Mouse (Mus musculus) midbrain, embryonic 10.5 days (tissue): Measurements from ENCODE around the gene Mtcp1. TPM values are rescaled to one million over a fixed set of nuclear protein-coding genes. Genes with fewer than 3 reads are reported as not detected.

Experiments
- DNase-seq: peaks from one replicate; pipeline ENCODE4 v3.0.0-alpha.2; 2017; ENCODE audit warnings: low spot score
- H3K27ac ChIP-seq: fragments of 300-500 bp; sonication (generic); replicated peaks from 2 replicates; pipeline ENCODE4 v1.5.1; 2016; ENCODE audit warnings: mild to moderate bottlenecking
- H3K27me3 ChIP-seq: fragments of 300-500 bp; sonication (generic); 2 replicates; pipeline ENCODE4 v1.6.1; 2016; ENCODE audit warnings: low read depth, mild to moderate bottlenecking; ENCODE audit not compliant: poor library complexity, severe bottlenecking
- H3K36me3 ChIP-seq: fragments of 300-500 bp; sonication (generic); 2 replicates; pipeline ENCODE4 v1.6.1; 2016; ENCODE audit warnings: mild to moderate bottlenecking, moderate library complexity
- H3K4me1 ChIP-seq: fragments of 300-500 bp; sonication (generic); 2 replicates; pipeline ENCODE4 v1.6.1; 2016
- H3K4me3 ChIP-seq: fragments of 300-500 bp; sonication (generic); 2 replicates; pipeline ENCODE4 v1.5.1; 2016; ENCODE audit warnings: mild to moderate bottlenecking, moderate library complexity
- H3K9me3 ChIP-seq: fragments of 300-500 bp; sonication (generic); replicated peaks from 2 replicates; pipeline ENCODE4 v1.6.1; 2016; ENCODE audit warnings: mild to moderate bottlenecking
- WGBS: fragments of 180-500 bp; shearing (Covaris S2); methylation state at CpG from one replicate; pipeline ENCODE4 v1.1.7; 2016; 5-methylcytosine and 5-hydroxymethylcytosine counted together
- polyA plus RNA-seq: library from polyadenylated mRNA; unstranded; fragments of >200 nt; fragmentation: Nextera tagmentation; extraction: Ambion mirVana; gene quantifications from 2 replicates; pipeline ENCODE4 v1.2.1, GENCODE M21; 2016

The Mtcp1 gene
- 7.9 and 10.3 TPM in 2 replicates for polyA plus RNA-seq

GRCm38 (mm10) chrX:75415936-75416785 lies at the start of gene Mtcp1, which contains the start of the genes Cmc4 and Brcc3:
Gene Mtcp1 (minus strand): TSS chrX:75416588.
Gene Cmc4 (minus strand): TSS chrX:75416584.
Gene Brcc3 (plus strand): TSS chrX:75416628.
- H3K27ac ChIP-seq: peak within 1 kb of the TSS; percentile 89
- 18% methylated on average over 49 of the region's 52 CpGs for WGBS
- 0 out of 2 replicates have a peak, but pooled peaks cover 4% of the 10 kb centered on the region for H3K36me3 ChIP-seq
- peak within 1 kb of the TSS; percentile 61 for H3K4me3 ChIP-seq
- no peaks in the 10 kb centered on the region for H3K27me3 ChIP-seq
- H3K4me1 ChIP-seq: peaks cover 5% of the 10 kb centered on the region; the same call in 1 of the 2 replicates
- H3K9me3 ChIP-seq: 0 out of 2 replicates have a peak, but pooled peaks cover 3% of the 10 kb centered on the region
- DNase-seq: peak; percentile 85

GRCm38 (mm10) chrX:75454597-75454996 lies 38.2 kb upstream of the Mtcp1 start:
- no peak overlapping the region for H3K27ac ChIP-seq
- H3K9me3 ChIP-seq: peaks cover 10% of the 10 kb centered on the region; the same call in 1 of the 2 replicates
- H3K36me3 ChIP-seq: peaks cover 67% of the 10 kb centered on the region
- no peaks in the 10 kb centered on the region for H3K4me1 ChIP-seq
- no peak for DNase-seq
- no peaks in the 10 kb centered on the region for H3K27me3 ChIP-seq
- WGBS: 89% methylated on average over 1 of the region's 1 CpGs
- no peak overlapping the region for H3K4me3 ChIP-seq

- Histone ChIP-seq H3K4me1 (peaks cover 2% of the 10 kb centered on the region; the same call in 1 of the 2 replicates), H3K4me3 (no peak overlapping the region), H3K36me3 (no peaks in the 10 kb centered on the region), H3K27ac (no peak overlapping the region), H3K27me3 (no peaks in the 10 kb centered on the region), H3K9me3 (no peaks in the 10 kb centered on the region)
- WGBS: 97% methylated on average over 1 of the region's 1 CpGs
- DNase-seq: no peak
These were observed 6.7 kb downstream of the Mtcp1 start for GRCm38 (mm10) chrX:75409711-75410110.

GRCm38 (mm10) chrX:75403350-75403749 lies 13.0 kb downstream of the Mtcp1 start:
- no peak overlapping the region for H3K4me3 ChIP-seq
- no peaks in the 10 kb centered on the region for H3K27me3 ChIP-seq
- no peak for DNase-seq
- H3K4me1 ChIP-seq: no peaks in the 10 kb centered on the region
- 0 out of 2 replicates have a peak, but pooled peaks cover 4% of the 10 kb centered on the region for H3K36me3 ChIP-seq
- H3K9me3 ChIP-seq: no peaks in the 10 kb centered on the region
- H3K27ac ChIP-seq: no peak overlapping the region

GRCm38 (mm10) chrX:75402668-75403067 lies 13.7 kb downstream of the Mtcp1 start:
- 84% methylated on average over 2 of the region's 2 CpGs for WGBS
- H3K27ac ChIP-seq: no peak overlapping the region
- no peak overlapping the region for H3K4me3 ChIP-seq
- no peaks in the 10 kb centered on the region for H3K27me3 ChIP-seq
- no peaks in the 10 kb centered on the region for H3K9me3 ChIP-seq
- 0 out of 2 replicates have a peak, but pooled peaks cover 4% of the 10 kb centered on the region for H3K36me3 ChIP-seq
- DNase-seq: no peak
- no peaks in the 10 kb centered on the region for H3K4me1 ChIP-seq

- Histone ChIP-seq H3K4me3 (no peak overlapping the region), H3K27me3 (no peaks in the 10 kb centered on the region), H3K4me1 (no peaks in the 10 kb centered on the region), H3K36me3 (0 out of 2 replicates have a peak, but pooled peaks cover 3% of the 10 kb centered on the region), H3K27ac (no peak overlapping the region), H3K9me3 (no peaks in the 10 kb centered on the region)
- 93% methylated on average over 1 of the region's 1 CpGs for WGBS
- DNase-seq: no peak
These were observed 16.9 kb downstream of the Mtcp1 start for GRCm38 (mm10) chrX:75399471-75399870.

GRCm38 (mm10) chrX:75382195-75382771 lies 34.1 kb downstream of the Mtcp1 start, which contains the start of the genes Fundc2 and F8:
Gene Fundc2 (plus strand): TSS chrX:75382399.
Gene F8 (minus strand): TSS chrX:75382615.
- peak within 1 kb of the TSS; percentile 56 for H3K4me3 ChIP-seq
- H3K27ac ChIP-seq: peak within 1 kb of the TSS; percentile 85
- H3K36me3 ChIP-seq: no peaks in the 10 kb centered on the region
- peak; percentile 81 for DNase-seq
- H3K9me3 ChIP-seq: no peaks in the 10 kb centered on the region
- WGBS: 25% methylated on average over 20 of the region's 25 CpGs
- H3K27me3 ChIP-seq: no peaks in the 10 kb centered on the region
- H3K4me1 ChIP-seq: no peaks in the 10 kb centered on the region

GRCm38 (mm10) chrX:75381699-75382098 lies 34.7 kb downstream of the Mtcp1 start:
- peak overlapping the region; percentile 85; the same call in 1 of the 2 replicates for H3K27ac ChIP-seq
- H3K4me1 ChIP-seq: no peaks in the 10 kb centered on the region
- no peaks in the 10 kb centered on the region for H3K9me3 ChIP-seq
- H3K4me3 ChIP-seq: peak overlapping the region; percentile 56
- H3K27me3 ChIP-seq: no peaks in the 10 kb centered on the region
- no peak for DNase-seq
- 75% methylated on average over 5 of the region's 5 CpGs for WGBS
- no peaks in the 10 kb centered on the region for H3K36me3 ChIP-seq

GRCm38 (mm10) chrX:75381176-75381575 lies 35.2 kb downstream of the Mtcp1 start:
- DNase-seq: no peak
- Histone ChIP-seq H3K27me3 (no peaks in the 10 kb centered on the region), H3K9me3 (no peaks in the 10 kb centered on the region), H3K27ac (no peak overlapping the region), H3K4me3 (no peak overlapping the region), H3K4me1 (no peaks in the 10 kb centered on the region), H3K36me3 (no peaks in the 10 kb centered on the region)
- WGBS: 91% methylated on average over 1 of the region's 1 CpGs

GRCm38 (mm10) chrX:75376815-75377214 lies 39.6 kb downstream of the Mtcp1 start:
- Histone ChIP-seq H3K27me3 (no peaks in the 10 kb centered on the region), H3K4me1 (no peaks in the 10 kb centered on the region), H3K27ac (no peak overlapping the region), H3K36me3 (no peaks in the 10 kb centered on the region), H3K9me3 (no peaks in the 10 kb centered on the region), H3K4me3 (no peak overlapping the region)
- no peak for DNase-seq

GRCm38 (mm10) chrX:75372666-75373425 lies 43.5 kb downstream of the Mtcp1 start:
- no peaks in the 10 kb centered on the region for H3K36me3 ChIP-seq
- no peak overlapping the region for H3K27ac ChIP-seq
- no peaks in the 10 kb centered on the region for H3K27me3 ChIP-seq
- no peak overlapping the region for H3K4me3 ChIP-seq
- no peaks in the 10 kb centered on the region for H3K4me1 ChIP-seq
- no peaks in the 10 kb centered on the region for H3K9me3 ChIP-seq
- 96% methylated on average over 2 of the region's 2 CpGs for WGBS
- DNase-seq: no peak

GRCm38 (mm10) chrX:75370197-75370596 lies 46.2 kb downstream of the Mtcp1 start:
- Histone ChIP-seq H3K27ac (no peak overlapping the region), H3K4me1 (no peaks in the 10 kb centered on the region), H3K27me3 (no peaks in the 10 kb centered on the region), H3K9me3 (no peaks in the 10 kb centered on the region), H3K4me3 (no peak overlapping the region), H3K36me3 (no peaks in the 10 kb centered on the region)
- DNase-seq: no peak
